Mouse (Mus musculus): ENCODE results near the gene Crat.

DNA sequence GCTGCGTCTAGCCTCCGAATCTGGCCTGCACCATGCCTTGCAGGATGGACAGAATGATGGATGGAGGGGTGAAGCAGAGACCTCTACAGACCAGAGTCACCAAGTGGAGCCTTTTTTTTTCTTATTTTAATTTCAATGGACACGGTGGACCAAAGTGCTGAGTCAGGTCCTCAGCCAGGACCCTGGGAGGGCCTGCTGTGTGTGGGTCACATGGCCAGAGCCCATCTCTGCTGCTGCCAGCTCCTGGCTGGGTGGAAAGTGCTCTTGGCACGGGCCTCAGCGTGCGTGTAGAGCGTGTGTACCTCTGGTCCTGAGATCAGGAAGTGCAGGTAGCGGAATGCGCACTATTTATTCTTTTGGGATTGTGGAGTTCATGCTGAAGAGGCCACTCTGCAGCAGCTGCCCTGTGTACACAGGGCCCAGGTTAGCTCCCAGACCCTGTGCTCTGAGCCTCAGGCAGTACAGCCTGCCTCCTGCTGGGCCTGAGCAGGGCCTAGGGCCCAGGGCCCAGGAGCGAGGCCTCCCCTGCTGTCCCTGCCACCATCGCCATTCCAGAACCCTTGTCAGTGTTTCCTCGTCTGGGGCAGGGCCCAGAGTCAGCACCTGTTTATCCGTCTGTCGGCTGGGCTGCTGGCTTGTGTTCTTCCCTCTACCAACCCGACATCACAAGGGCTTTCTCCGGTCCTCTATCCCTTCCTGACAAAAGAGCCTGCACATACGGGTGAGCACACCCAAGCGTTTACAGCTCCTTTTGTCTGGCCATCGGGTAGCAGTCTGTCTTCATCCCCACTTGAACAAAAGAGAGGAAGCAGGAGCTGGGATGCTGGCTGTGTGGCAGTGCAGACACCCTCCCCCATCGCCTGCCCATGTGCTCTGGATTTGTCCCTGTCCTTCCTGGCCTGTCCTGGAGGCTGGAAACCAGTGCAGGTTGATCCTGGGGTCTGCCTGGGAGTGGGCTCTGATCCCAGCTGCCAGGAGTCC is 16.1 kb downstream of the Crat start:
- TF ChIP-seq CTCF (IDR thresholded peaks at IDR 0.05; ENCODE audit: low read depth) (no peak), EP300 (IDR thresholded peaks at IDR 0.05; ENCODE audit: low read depth) (no peak)
